Mouse (Mus musculus) lung, postnatal 0 days (tissue): ENCODE results near the gene E2f2.

Experiments
- CTCF ChIP-seq: IDR thresholded peaks from 2 replicates; pipeline ENCODE4 v1.5.1; 2016; ENCODE audit warnings: antibody characterized with exemption, mild to moderate bottlenecking
- EP300 ChIP-seq: IDR thresholded peaks from 2 replicates; pipeline ENCODE4 v1.6.1; 2016; ENCODE audit warnings: antibody characterized with exemption, mild to moderate bottlenecking, control low read depth

- TF ChIP-seq CTCF (no peak), EP300 (no peak)
Measured at GRCm38 (mm10) chr4:136133801-136134200, 38.4 kb upstream of the E2f2 start.
